Mouse (Mus musculus): ENCODE results near the gene Adamts3. TPM values are rescaled to one million over a fixed set of nuclear protein-coding genes. Genes with fewer than 3 reads are reported as not detected.
A peak's percentile ranks its signal among the peaks of the same experiment; 100 is the strongest.

Adamts3 gene
- polyA plus RNA-seq, 1 experiment from 2014 or later, result 0.72 TPM

- Histone ChIP-seq H3K4me2 (replicated peaks; ENCODE audit: low read depth) (no peak overlapping the region), H3K27ac (ENCODE audit: low read depth, low read length) (no peak overlapping the region), H3K36me3 (ENCODE audit: control insufficient read depth, insufficient read depth) (no peaks in the 10 kb centered on the region), H3K4me3 (ENCODE audit: low read depth, low read length) (no peak overlapping the region), H3K9me3 (ENCODE audit: control insufficient read depth) (no peaks in the 10 kb centered on the region), H3K4me1 (replicated peaks; ENCODE audit: control insufficient read depth, insufficient read depth, low read length) (no peaks in the 10 kb centered on the region), H3K9ac (ENCODE audit: low read depth, low read length) (no peak overlapping the region), H3K27me3 (replicated peaks; ENCODE audit: control insufficient read depth, insufficient read depth, low read length) (no peaks in the 10 kb centered on the region)
- TF ChIP-seq CTCF (IDR thresholded peaks at IDR 0.05; ENCODE audit: low read depth), result no peak
- no peak for ATAC-seq
- 80% methylated on average over 5 of the region's 5 CpGs for WGBS
These were observed 17.9 kb upstream of the Adamts3 start for GRCm38 (mm10) chr5:89901026-89901425.

DNA sequence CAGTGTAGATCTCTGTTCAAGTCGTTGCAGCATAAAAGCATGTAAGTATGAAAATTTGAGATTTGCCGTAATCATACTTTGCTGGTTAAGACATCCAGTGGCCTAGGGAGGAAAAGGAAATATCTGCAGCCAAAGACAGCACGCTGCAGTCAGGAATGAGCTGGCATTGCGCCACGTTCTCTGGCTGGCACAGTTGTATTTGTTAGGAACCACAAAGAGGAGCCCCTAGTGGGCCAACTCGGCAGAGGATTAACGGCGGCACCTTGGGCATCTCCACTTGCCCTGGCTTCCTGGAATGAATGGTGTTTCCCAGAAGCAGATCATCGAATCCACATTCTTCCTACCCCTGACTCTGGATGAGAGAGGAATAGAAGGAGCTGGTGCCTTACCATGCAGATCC is 14.4 kb upstream of the Adamts3 start:
- H3K27me3 ChIP-seq (replicated peaks; ENCODE audit: control insufficient read depth, insufficient read depth, low read length), result no peaks in the 10 kb centered on the region
- no peak overlapping the region for H3K9ac ChIP-seq (ENCODE audit: low read depth, low read length)
- no peak overlapping the region for H3K4me3 ChIP-seq (ENCODE audit: low read depth, low read length)
- TF ChIP-seq CTCF (IDR thresholded peaks at IDR 0.05; ENCODE audit: low read depth), result peak; percentile 47
- H3K9me3 ChIP-seq (ENCODE audit: control insufficient read depth), result no peaks in the 10 kb centered on the region
- no peak overlapping the region for H3K27ac ChIP-seq (ENCODE audit: low read depth, low read length)
- WGBS, result 65% methylated on average over 9 of the region's 9 CpGs
- no peaks in the 10 kb centered on the region for H3K4me1 ChIP-seq (replicated peaks; ENCODE audit: control insufficient read depth, insufficient read depth, low read length)
- ATAC-seq, result no peak
- H3K36me3 ChIP-seq (ENCODE audit: control insufficient read depth, insufficient read depth), result no peaks in the 10 kb centered on the region
- H3K4me2 ChIP-seq (replicated peaks; ENCODE audit: low read depth), result no peak overlapping the region

- Histone ChIP-seq H3K27me3 (replicated peaks; ENCODE audit: control insufficient read depth, insufficient read depth, low read length) (no peaks in the 10 kb centered on the region), H3K4me3 (ENCODE audit: low read depth, low read length) (no peak overlapping the region), H3K9ac (ENCODE audit: low read depth, low read length) (no peak overlapping the region), H3K4me2 (replicated peaks; ENCODE audit: low read depth) (no peak overlapping the region), H3K9me3 (ENCODE audit: control insufficient read depth) (no peaks in the 10 kb centered on the region), H3K36me3 (ENCODE audit: control insufficient read depth, insufficient read depth) (no peaks in the 10 kb centered on the region), H3K4me1 (replicated peaks; ENCODE audit: control insufficient read depth, insufficient read depth, low read length) (no peaks in the 10 kb centered on the region), H3K27ac (ENCODE audit: low read depth, low read length) (no peak overlapping the region)
- no peak for TF ChIP-seq CTCF (IDR thresholded peaks at IDR 0.05; ENCODE audit: low read depth)
- no peak for ATAC-seq
- WGBS, result 70% methylated on average over 7 of the region's 7 CpGs
These were observed 12.4 kb upstream of the Adamts3 start for GRCm38 (mm10) chr5:89895520-89895919.

GRCm38 (mm10) chr5:89884991-89885390 is 1.9 kb upstream of the Adamts3 start:
- 38% methylated on average over 4 of the region's 4 CpGs for WGBS

GRCm38 (mm10) chr5:89883908-89884204 is 722 bp upstream of the Adamts3 start:
- Histone ChIP-seq H3K9ac (ENCODE audit: low read depth, low read length) (no peak overlapping the region), H3K9me3 (ENCODE audit: control insufficient read depth) (peaks cover 3% of the 10 kb centered on the region; the same call in 1 of the 2 replicates)
- no peak for ATAC-seq

More at GRCm38 (mm10) chr5:89884991-89885390, 1.9 kb upstream of the Adamts3 start:
- Histone ChIP-seq H3K9ac (ENCODE audit: low read depth, low read length) (no peak overlapping the region), H3K4me3 (ENCODE audit: low read depth, low read length) (no peak overlapping the region), H3K27ac (ENCODE audit: low read depth, low read length) (no peak overlapping the region), H3K36me3 (ENCODE audit: control insufficient read depth, insufficient read depth) (no peaks in the 10 kb centered on the region), H3K4me1 (replicated peaks; ENCODE audit: control insufficient read depth, insufficient read depth, low read length) (no peaks in the 10 kb centered on the region), H3K9me3 (ENCODE audit: control insufficient read depth) (peaks cover 3% of the 10 kb centered on the region; the same call in 1 of the 2 replicates), H3K4me2 (replicated peaks; ENCODE audit: low read depth) (no peak overlapping the region), H3K27me3 (replicated peaks; ENCODE audit: control insufficient read depth, insufficient read depth, low read length) (peaks cover 6% of the 10 kb centered on the region; the same call in 1 of the 2 replicates)
- no peak for TF ChIP-seq CTCF (IDR thresholded peaks at IDR 0.05; ENCODE audit: low read depth)
- no peak for ATAC-seq

DNA sequence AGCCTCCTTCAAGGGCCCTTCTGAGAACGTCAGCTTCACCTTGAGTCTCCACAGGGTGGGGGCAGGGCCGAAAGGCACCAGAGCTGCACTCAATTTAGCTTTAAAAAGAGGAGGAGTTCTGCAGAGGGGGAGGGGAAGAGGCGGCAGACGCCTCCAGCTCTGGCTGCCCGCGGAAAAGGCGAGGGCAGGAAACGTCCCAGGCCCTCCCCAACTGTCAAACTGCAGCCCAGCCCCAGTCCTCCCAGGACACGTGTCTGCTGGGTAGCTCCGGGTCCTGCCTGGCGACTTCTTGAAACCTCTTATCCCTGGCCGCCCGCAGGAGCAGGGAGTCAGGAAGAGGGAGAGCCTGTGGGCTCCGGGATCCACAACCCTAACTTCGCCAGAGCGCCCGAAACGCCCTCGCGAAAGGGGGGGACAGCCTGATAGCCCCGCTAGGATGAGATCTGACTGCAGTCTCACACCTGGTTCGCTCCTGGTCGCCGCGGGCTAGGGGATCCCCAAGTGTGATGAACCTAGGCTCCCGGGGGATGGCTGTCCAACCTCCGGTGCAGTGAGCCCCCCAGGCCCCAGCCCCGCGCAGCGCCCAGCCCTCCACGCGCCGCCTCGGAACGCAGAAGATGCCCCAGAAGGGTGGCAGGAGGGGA is 921 bp downstream of the Adamts3 start:
- H3K27ac ChIP-seq (ENCODE audit: low read depth, low read length), result no peak overlapping the region; the same call in 1 of the 2 replicates
- TF ChIP-seq CTCF (IDR thresholded peaks at IDR 0.05; ENCODE audit: low read depth), result no peak
- H3K4me3 ChIP-seq (ENCODE audit: low read depth, low read length), result peak overlapping the region; percentile 57
- peak overlapping the region; percentile 99 for H3K4me2 ChIP-seq (replicated peaks; ENCODE audit: low read depth)
- under 1% methylated on average over 34 of the region's 35 CpGs for WGBS
- peaks cover 3% of the 10 kb centered on the region; the same call in 1 of the 2 replicates for H3K9me3 ChIP-seq (ENCODE audit: control insufficient read depth)
- H3K4me1 ChIP-seq (replicated peaks; ENCODE audit: control insufficient read depth, insufficient read depth, low read length), result no peaks in the 10 kb centered on the region
- 0 out of 2 replicates have a peak overlapping the region, but pooled peaks have one; percentile 40 for H3K9ac ChIP-seq (ENCODE audit: low read depth, low read length)
- no peaks in the 10 kb centered on the region for H3K36me3 ChIP-seq (ENCODE audit: control insufficient read depth, insufficient read depth)
- H3K27me3 ChIP-seq (replicated peaks; ENCODE audit: control insufficient read depth, insufficient read depth, low read length), result peaks cover 6% of the 10 kb centered on the region; the same call in 1 of the 2 replicates
- ATAC-seq, result peak; percentile 68; the same call in 1 of the 2 replicates

More at GRCm38 (mm10) chr5:89883908-89884204, 722 bp upstream of the Adamts3 start:
- Histone ChIP-seq H3K27ac (ENCODE audit: low read depth, low read length) (no peak overlapping the region), H3K4me1 (replicated peaks; ENCODE audit: control insufficient read depth, insufficient read depth, low read length) (no peaks in the 10 kb centered on the region), H3K36me3 (ENCODE audit: control insufficient read depth, insufficient read depth) (no peaks in the 10 kb centered on the region), H3K4me2 (replicated peaks; ENCODE audit: low read depth) (peak overlapping the region; percentile 99), H3K4me3 (ENCODE audit: low read depth, low read length) (peak overlapping the region; percentile 57), H3K27me3 (replicated peaks; ENCODE audit: control insufficient read depth, insufficient read depth, low read length) (peaks cover 6% of the 10 kb centered on the region; the same call in 1 of the 2 replicates)
- no peak for TF ChIP-seq CTCF (IDR thresholded peaks at IDR 0.05; ENCODE audit: low read depth)
- WGBS, result 14% methylated on average over 8 of the region's 8 CpGs

Measured in intestine, postnatal 0 days (tissue).